Mouse (Mus musculus): Measurements from ENCODE around the gene BC049715. TPM values are rescaled to one million over a fixed set of nuclear protein-coding genes. Genes with fewer than 3 reads are reported as not detected.
"Not testable (repeated sequence)": the region's sequence is repeated elsewhere in the genome, so short reads cannot be mapped to it uniquely, and the experiment has no call there.

The BC049715 gene
- polyA plus RNA-seq, 1 experiment = 0.56 TPM

GRCm38 (mm10) chr6:136793831-136794525 lies 33.4 kb upstream of the BC049715 start:
- Histone ChIP-seq H3K27ac (ENCODE audit: insufficient read depth, low read depth, low read length) (0 out of 2 replicates have a peak overlapping the region, but pooled peaks have one; percentile 2), H3K36me3 (ENCODE audit: control insufficient read depth, insufficient read depth, low read length) (no peaks in the 10 kb centered on the region), H3K4me1 (ENCODE audit: control insufficient read depth, insufficient read depth, insufficient read length, low read length) (peaks cover 3% of the 10 kb centered on the region; the same call in 1 of the 2 replicates), H3K27me3 (ENCODE audit: control insufficient read depth, insufficient read depth, low read length) (no peaks in the 10 kb centered on the region), H3K4me3 (ENCODE audit: low read depth, low read length) (peak overlapping the region; percentile 54)
- TF ChIP-seq CTCF (IDR thresholded peaks at IDR 0.05; ENCODE audit: extremely low read depth, insufficient read length, insufficient replicate concordance, low read depth, low read length) (no peak), POLR2A (IDR thresholded peaks at IDR 0.05; ENCODE audit: low read depth, low read length) (no peak)
- WGBS = 1% methylated on average over 24 of the region's 24 CpGs

- Histone ChIP-seq H3K4me1 (ENCODE audit: control insufficient read depth, insufficient read depth, insufficient read length, low read length) (peaks cover 3% of the 10 kb centered on the region; the same call in 1 of the 2 replicates), H3K36me3 (ENCODE audit: control insufficient read depth, insufficient read depth, low read length) (no peaks in the 10 kb centered on the region), H3K27me3 (ENCODE audit: control insufficient read depth, insufficient read depth, low read length) (no peaks in the 10 kb centered on the region), H3K27ac (ENCODE audit: insufficient read depth, low read depth, low read length) (no peak overlapping the region), H3K4me3 (ENCODE audit: low read depth, low read length) (no peak overlapping the region)
- TF ChIP-seq POLR2A (IDR thresholded peaks at IDR 0.05; ENCODE audit: low read depth, low read length) = no peak
- TF ChIP-seq CTCF (IDR thresholded peaks at IDR 0.05; ENCODE audit: extremely low read depth, insufficient read length, insufficient replicate concordance, low read depth, low read length) = no peak
- WGBS = 81% methylated on average over 1 of the region's 1 CpGs
These were observed 32.3 kb upstream of the BC049715 start for GRCm38 (mm10) chr6:136795110-136795509.

GRCm38 (mm10) chr6:136795850-136796249 lies 31.6 kb upstream of the BC049715 start:
- 69% methylated on average over 6 of the region's 6 CpGs for WGBS
- Histone ChIP-seq H3K4me1 (ENCODE audit: control insufficient read depth, insufficient read depth, insufficient read length, low read length) (peaks cover 3% of the 10 kb centered on the region; the same call in 1 of the 2 replicates), H3K27ac (ENCODE audit: insufficient read depth, low read depth, low read length) (no peak overlapping the region), H3K27me3 (ENCODE audit: control insufficient read depth, insufficient read depth, low read length) (no peaks in the 10 kb centered on the region), H3K4me3 (ENCODE audit: low read depth, low read length) (no peak overlapping the region), H3K36me3 (ENCODE audit: control insufficient read depth, insufficient read depth, low read length) (no peaks in the 10 kb centered on the region)
- TF ChIP-seq POLR2A (IDR thresholded peaks at IDR 0.05; ENCODE audit: low read depth, low read length) = no peak
- no peak for TF ChIP-seq CTCF (IDR thresholded peaks at IDR 0.05; ENCODE audit: extremely low read depth, insufficient read length, insufficient replicate concordance, low read depth, low read length)

GRCm38 (mm10) chr6:136797874-136798693 lies 29.3 kb upstream of the BC049715 start:
- not testable (repeated sequence) for H3K4me1 ChIP-seq (ENCODE audit: control insufficient read depth, insufficient read depth, insufficient read length, low read length); H3K27me3 ChIP-seq (ENCODE audit: control insufficient read depth, insufficient read depth, low read length); H3K27ac ChIP-seq (ENCODE audit: insufficient read depth, low read depth, low read length); H3K4me3 ChIP-seq (ENCODE audit: low read depth, low read length); H3K36me3 ChIP-seq (ENCODE audit: control insufficient read depth, insufficient read depth, low read length)
- 83% methylated on average over 3 of the region's 3 CpGs for WGBS

GRCm38 (mm10) chr6:136800710-136801109 lies 26.7 kb upstream of the BC049715 start:
- WGBS = 94% methylated on average over 8 of the region's 8 CpGs
- TF ChIP-seq CTCF (IDR thresholded peaks at IDR 0.05; ENCODE audit: extremely low read depth, insufficient read length, insufficient replicate concordance, low read depth, low read length) = no peak
- no peak for TF ChIP-seq POLR2A (IDR thresholded peaks at IDR 0.05; ENCODE audit: low read depth, low read length)
- H3K27me3 ChIP-seq (ENCODE audit: control insufficient read depth, insufficient read depth, low read length) = no peaks in the 10 kb centered on the region
- no peaks in the 10 kb centered on the region for H3K36me3 ChIP-seq (ENCODE audit: control insufficient read depth, insufficient read depth, low read length)
- no peak overlapping the region for H3K27ac ChIP-seq (ENCODE audit: insufficient read depth, low read depth, low read length)
- peaks cover 4% of the 10 kb centered on the region; the same call in 1 of the 2 replicates for H3K4me1 ChIP-seq (ENCODE audit: control insufficient read depth, insufficient read depth, insufficient read length, low read length)
- H3K4me3 ChIP-seq (ENCODE audit: low read depth, low read length) = no peak overlapping the region

GRCm38 (mm10) chr6:136801274-136801673 lies 26.2 kb upstream of the BC049715 start:
- no peak overlapping the region for H3K4me3 ChIP-seq (ENCODE audit: low read depth, low read length)
- H3K27me3 ChIP-seq (ENCODE audit: control insufficient read depth, insufficient read depth, low read length) = no peaks in the 10 kb centered on the region
- no peak overlapping the region for H3K27ac ChIP-seq (ENCODE audit: insufficient read depth, low read depth, low read length)
- H3K36me3 ChIP-seq (ENCODE audit: control insufficient read depth, insufficient read depth, low read length) = no peaks in the 10 kb centered on the region
- WGBS = 81% methylated on average over 6 of the region's 6 CpGs
- peaks cover 4% of the 10 kb centered on the region; the same call in 1 of the 2 replicates for H3K4me1 ChIP-seq (ENCODE audit: control insufficient read depth, insufficient read depth, insufficient read length, low read length)
- no peak for TF ChIP-seq POLR2A (IDR thresholded peaks at IDR 0.05; ENCODE audit: low read depth, low read length)
- no peak for TF ChIP-seq CTCF (IDR thresholded peaks at IDR 0.05; ENCODE audit: extremely low read depth, insufficient read length, insufficient replicate concordance, low read depth, low read length)

GRCm38 (mm10) chr6:136803093-136803738 lies 24.2 kb upstream of the BC049715 start:
- 4% methylated on average over 12 of the region's 12 CpGs for WGBS
- no peaks in the 10 kb centered on the region for H3K27me3 ChIP-seq (ENCODE audit: control insufficient read depth, insufficient read depth, low read length)
- peaks cover 6% of the 10 kb centered on the region; the same call in 1 of the 2 replicates for H3K4me1 ChIP-seq (ENCODE audit: control insufficient read depth, insufficient read depth, insufficient read length, low read length)
- TF ChIP-seq POLR2A (IDR thresholded peaks at IDR 0.05; ENCODE audit: low read depth, low read length) = no peak
- no peak for TF ChIP-seq CTCF (IDR thresholded peaks at IDR 0.05; ENCODE audit: extremely low read depth, insufficient read length, insufficient replicate concordance, low read depth, low read length)
- peak overlapping the region; percentile 99 for H3K27ac ChIP-seq (ENCODE audit: insufficient read depth, low read depth, low read length)
- H3K4me3 ChIP-seq (ENCODE audit: low read depth, low read length) = peak overlapping the region; percentile 67
- no peaks in the 10 kb centered on the region for H3K36me3 ChIP-seq (ENCODE audit: control insufficient read depth, insufficient read depth, low read length)
